Mouse (Mus musculus): ENCODE results near the gene Tmem39a. TPM values are rescaled to one million over a fixed set of nuclear protein-coding genes. Genes with fewer than 3 reads are reported as not detected.

Tmem39a gene
- total RNA-seq (2017) = 44.7 and 76.6 TPM in 2 replicates

DNA sequence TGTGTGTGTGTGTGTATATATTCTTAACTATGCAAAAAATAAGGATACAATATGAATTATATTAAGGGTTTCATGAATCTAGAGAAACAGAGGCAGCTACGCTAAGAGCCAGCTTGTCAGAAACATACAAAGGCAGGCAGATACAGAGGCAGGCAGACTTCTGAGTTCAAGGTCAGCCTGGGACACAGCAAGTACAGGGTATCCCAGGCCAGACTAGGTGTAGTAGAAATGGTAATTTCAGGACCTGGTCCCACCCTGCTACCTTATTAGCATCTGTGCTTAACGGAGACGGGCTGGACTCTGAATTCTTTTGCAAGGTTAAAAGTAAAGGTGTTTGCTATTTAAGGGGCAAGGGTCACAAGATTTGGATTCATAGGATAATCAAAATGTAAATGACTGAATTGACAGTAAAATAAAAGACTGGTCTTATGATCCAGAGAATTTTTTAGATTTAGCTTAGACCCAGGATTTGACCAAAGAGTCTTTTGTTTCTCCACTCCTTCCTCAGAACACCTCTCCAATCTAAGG is at the start of gene Tmem39a:
Gene Tmem39a, plus strand, starts transcription at position 478 of the 528 bp plus-strand sequence.
- no peak for ATAC-seq (replicated peaks in 1 of 2; ENCODE audit: insufficient read depth in 1 of 2, low FRiP score in 2 of 2, low TSS enrichment in 1 of 2, low read depth in 1 of 2, poor library complexity in 2 of 2, severe bottlenecking in 2 of 2)

DNA sequence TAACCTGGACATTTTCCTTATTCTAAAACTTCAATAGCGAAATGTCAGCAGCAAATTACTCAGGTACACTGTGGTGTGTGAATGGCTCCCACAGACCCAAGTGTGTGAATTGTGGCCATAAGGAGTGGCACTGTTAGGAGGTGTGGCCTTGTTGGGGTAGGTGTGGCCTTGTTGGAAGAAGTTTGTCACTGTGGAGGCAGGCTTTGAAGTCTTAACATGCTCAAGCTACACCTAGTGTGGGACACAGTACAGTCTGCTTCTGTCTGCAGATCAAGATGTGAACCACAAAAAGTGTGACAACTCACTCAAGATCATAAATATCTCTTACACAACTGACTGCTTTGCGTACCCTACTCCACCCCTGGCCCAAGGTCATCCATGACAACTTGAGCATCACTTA is 47.7 kb upstream of the Tmem39a start:
- no peak for ATAC-seq (replicated peaks in 1 of 2; ENCODE audit: insufficient read depth in 1 of 2, low FRiP score in 2 of 2, low TSS enrichment in 1 of 2, low read depth in 1 of 2, poor library complexity in 2 of 2, severe bottlenecking in 2 of 2)

DNA sequence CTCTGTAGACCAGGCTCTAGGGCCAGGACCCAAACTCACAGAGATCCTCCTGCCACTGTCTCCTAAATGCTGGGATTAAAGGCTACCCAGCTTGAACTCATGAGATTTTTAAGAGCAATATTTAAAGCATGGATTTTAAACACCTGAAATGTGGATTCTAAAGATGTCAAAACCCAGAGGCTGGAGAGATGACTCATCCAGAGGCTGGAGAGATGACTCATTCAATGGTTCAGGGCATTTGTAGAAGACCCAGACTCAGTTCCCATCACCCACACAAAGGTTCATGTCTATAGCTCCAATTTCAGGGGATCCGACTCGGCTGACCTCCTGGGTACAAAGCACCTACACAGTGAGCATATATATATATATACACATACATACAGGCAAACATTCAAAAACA is 39.4 kb upstream of the Tmem39a start:
- no peak for ATAC-seq (replicated peaks in 1 of 2; ENCODE audit: insufficient read depth in 1 of 2, low FRiP score in 2 of 2, low TSS enrichment in 1 of 2, low read depth in 1 of 2, poor library complexity in 2 of 2, severe bottlenecking in 2 of 2)

DNA sequence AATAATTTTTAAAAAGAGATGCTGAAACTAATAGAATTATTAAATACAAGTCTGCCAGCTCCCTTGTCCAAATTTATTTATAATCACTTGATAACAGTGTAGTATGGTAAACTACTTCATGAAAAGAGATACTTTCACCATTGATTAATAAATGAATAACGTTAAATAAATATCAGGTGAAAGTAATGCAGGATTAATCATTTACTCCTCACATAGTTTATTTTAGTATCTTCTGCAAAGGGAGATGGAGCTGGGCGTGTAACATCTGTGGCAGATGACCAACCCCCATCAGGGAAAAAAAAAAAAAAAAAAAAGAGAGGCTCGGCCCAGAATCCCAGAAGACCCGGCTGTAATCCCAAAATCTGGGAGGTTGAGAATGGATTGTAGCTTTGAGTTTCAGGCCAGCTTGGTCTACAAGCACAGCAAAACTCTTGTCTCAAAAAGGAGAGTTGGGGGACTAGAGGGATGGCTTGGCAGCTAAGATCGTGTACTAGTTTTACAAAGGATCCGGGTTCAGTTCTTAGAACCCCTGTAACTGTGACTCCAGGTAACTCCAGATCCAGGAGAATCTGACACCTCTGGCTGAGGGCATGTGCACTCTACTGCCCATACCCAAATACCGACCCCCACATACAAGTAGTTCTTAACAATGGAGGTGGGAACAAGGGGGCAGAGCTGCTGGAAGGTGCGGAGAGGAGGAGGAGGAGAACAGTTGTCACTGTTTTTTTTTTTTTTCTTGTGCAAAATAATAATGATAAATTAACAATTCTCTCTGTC is 37.1 kb upstream of the Tmem39a start:
- no peak for ATAC-seq (replicated peaks in 1 of 2; ENCODE audit: insufficient read depth in 1 of 2, low FRiP score in 2 of 2, low TSS enrichment in 1 of 2, low read depth in 1 of 2, poor library complexity in 2 of 2, severe bottlenecking in 2 of 2)

DNA sequence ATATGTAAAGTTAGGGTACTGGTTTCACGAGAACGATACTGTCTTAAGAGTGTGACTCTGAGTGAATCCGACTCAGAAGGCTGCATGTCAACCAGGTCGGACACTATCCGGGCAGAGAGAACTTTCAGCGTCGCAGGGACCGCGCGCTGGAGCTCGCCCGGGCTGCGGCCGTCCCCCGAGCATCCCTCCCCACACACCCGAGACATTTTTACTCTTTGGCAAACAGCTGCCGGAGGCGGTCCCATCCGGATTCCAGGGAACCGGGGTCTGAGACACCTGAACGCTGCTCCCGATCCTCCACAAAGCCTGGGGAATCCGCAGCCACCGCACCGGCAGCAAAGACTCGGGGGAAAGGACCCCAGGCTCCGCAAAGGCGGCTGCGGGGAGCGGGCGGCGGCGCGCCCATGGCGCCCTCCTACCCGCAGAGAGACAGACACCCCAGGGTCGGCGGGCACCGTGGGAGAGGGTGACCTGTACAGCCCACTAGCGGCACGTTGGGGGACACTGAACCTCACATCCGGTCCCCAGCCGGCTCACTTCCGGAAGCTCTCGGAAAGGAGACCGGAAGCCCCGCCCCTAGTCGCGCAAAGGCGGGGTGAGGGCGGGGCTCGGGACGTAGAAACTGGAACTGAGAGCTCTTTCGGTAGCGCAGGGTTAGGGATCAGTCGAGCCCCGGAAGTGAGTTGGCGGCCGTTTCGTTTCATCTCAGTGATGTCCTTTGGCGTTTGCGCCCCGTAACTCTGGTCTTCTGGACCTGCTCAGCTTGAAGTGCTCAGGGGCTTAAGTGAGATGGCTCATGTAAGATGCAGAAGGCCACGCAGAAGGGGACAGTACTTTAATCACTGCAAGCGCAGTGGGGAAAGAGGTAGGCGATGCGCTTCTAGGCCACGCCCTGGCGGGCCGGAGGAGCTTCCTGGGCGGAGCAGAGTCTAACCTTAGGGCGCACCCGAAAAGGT is 36.1 kb upstream of the Tmem39a start, which contains the start of gene Timmdc1:
Gene Timmdc1, minus strand, starts transcription at position 535 of the 956 bp plus-strand sequence.
- ATAC-seq (replicated peaks in 1 of 2; ENCODE audit: insufficient read depth in 1 of 2, low FRiP score in 2 of 2, low TSS enrichment in 1 of 2, low read depth in 1 of 2, poor library complexity in 2 of 2, severe bottlenecking in 2 of 2) = peak; percentile 96 to 98

DNA sequence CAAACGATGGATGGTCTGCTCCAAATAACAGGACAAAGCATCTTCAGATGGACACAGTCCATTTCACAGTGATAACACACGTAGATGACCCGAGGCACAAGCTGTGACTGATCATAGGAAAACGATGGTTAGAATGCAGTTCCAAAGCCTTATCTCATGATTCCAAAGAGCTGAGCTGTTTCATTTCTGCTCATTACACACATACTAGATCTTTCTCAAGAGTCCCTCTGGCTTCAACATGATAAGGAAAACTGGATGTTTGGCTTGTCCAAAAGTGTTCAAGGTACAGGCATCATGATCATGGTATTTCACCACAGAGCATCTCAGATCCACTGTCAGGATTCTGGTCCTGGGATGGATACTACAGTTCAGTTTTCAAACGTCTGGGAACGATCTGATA is 32.2 kb upstream of the Tmem39a start:
- no peak for ATAC-seq (replicated peaks in 1 of 2; ENCODE audit: insufficient read depth in 1 of 2, low FRiP score in 2 of 2, low TSS enrichment in 1 of 2, low read depth in 1 of 2, poor library complexity in 2 of 2, severe bottlenecking in 2 of 2)

DNA sequence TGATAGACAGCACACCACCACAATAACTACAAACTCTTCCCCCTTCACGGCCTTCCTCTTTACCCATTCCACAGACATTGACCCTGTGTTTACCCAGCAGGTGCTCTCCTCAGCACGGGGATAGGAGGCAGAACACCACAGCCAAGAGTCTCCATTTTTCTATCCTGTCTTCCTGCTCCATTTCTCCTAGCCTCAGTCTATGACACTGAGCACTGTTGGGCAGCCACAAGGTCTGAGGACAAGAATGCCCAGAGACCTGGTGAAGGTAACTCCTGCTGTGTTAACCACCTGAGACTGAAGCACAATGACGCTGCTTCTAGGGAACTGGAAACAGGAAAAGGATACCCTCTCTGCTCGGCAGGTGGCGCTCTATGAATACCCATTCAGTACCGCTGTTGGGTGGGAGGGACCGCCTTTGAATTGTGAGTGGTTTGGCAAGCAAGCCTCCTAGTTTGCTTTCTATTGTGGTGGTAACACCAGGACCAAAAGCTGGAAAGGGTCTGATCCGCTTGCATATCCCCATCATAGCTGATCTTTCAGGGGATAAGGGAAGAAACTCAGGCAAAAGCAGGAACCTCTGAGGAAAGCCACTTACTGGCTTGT is 21.9 kb upstream of the Tmem39a start:
- ATAC-seq (replicated peaks in 1 of 2; ENCODE audit: insufficient read depth in 1 of 2, low FRiP score in 2 of 2, low TSS enrichment in 1 of 2, low read depth in 1 of 2, poor library complexity in 2 of 2, severe bottlenecking in 2 of 2) = peak; percentile 80 to 97

DNA sequence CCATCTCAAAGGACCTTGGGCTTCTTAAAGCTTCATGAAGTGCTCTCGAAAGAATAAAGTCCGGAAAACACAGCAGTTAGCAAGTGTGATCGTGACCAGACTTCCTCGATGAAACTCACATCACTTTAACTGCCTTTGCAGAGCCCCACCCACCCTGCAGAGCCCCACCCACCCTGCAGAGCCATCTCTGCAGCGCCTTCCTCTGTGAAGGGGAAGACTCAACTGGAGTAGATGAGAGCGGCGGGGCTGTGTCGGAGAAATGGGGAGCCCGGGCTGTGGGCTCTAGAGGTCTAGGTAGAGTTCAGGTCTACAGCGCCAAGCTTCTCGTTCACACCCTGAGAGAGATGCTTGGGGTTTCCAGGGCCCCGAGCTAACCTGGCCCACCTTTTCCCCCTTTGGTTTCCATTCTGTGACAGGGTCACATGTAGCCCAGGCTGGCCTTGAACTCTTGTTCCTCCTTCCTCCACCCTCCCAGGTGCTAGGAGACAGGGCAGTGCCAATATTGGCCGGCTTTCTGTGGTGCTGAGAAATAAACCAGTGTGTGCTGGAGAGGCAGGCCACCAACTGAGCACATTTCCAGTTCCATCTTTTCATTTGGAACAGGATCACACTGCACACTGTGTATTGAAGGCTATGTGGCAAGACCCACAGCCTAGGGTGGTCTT is 19.6 kb upstream of the Tmem39a start:
- no peak for ATAC-seq (replicated peaks in 1 of 2; ENCODE audit: insufficient read depth in 1 of 2, low FRiP score in 2 of 2, low TSS enrichment in 1 of 2, low read depth in 1 of 2, poor library complexity in 2 of 2, severe bottlenecking in 2 of 2)

DNA sequence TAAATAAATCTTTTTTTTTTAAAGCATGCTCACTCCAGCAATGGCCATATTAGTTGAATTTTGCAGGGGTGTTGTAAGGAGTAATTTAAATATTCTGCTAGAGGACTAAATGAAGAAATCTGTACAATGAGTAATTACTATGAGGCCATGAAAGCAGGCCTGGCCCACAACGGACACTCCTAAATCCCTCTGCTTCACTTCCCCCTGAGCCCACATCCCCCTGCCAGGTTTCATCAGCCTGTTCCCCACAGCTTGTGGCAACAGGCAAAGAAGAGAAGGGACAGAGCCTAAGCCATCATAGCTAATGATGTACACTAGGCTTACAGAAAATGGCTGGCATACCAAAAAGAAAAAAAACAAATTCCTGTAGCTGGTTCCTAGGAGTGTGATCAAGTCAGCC is 10.5 kb upstream of the Tmem39a start:
- no peak for ATAC-seq (replicated peaks in 1 of 2; ENCODE audit: insufficient read depth in 1 of 2, low FRiP score in 2 of 2, low TSS enrichment in 1 of 2, low read depth in 1 of 2, poor library complexity in 2 of 2, severe bottlenecking in 2 of 2)

DNA sequence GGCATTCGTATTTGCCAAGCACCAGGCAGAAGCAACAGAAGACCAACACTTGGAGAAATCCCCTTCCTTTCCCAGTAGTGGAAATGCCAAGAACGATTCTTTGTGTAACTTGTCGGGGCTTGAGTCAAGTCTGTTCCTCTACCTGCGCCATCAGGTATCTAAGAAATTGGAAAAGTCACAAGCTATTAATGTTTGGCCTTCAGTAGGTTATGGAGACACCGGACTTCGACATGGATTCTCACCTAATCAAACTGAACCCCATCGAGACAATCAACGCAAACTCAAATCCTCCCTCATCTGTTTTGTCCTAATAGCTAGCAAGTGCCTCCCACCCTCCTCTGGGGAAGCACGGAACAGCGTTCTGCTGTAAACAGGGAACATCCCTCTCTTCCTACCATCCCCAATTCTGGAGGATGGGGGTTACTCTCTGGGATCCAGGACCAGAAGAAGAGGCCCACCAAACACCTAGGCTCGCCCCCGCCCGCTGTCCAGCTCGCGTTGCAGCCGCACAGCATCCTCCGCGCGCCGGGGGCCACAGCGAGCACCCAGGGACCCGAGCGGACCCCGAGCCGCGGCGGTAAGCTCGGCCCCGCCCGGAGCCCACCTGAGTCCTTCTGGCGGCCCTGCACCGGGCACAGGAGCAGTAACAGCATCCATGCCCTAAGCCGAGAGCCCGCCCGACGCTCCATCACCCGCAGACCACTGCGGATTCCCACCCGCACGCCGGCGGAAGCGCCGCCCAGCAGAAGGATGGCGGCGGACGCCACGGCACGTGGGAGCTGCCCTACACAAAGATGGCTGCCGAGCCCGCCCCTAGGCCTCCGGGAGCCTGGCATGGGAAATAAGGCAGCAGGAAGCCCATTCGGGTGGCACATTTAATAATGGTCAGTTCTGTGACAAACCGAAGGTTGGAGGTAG is 8.8 kb upstream of the Tmem39a start, which contains the start of gene Poglut1:
Gene Poglut1, minus strand, starts transcription at position 780 of the 918 bp plus-strand sequence.
- ATAC-seq (replicated peaks in 1 of 2; ENCODE audit: insufficient read depth in 1 of 2, low FRiP score in 2 of 2, low TSS enrichment in 1 of 2, low read depth in 1 of 2, poor library complexity in 2 of 2, severe bottlenecking in 2 of 2) = peak; percentile 89 to 93

DNA sequence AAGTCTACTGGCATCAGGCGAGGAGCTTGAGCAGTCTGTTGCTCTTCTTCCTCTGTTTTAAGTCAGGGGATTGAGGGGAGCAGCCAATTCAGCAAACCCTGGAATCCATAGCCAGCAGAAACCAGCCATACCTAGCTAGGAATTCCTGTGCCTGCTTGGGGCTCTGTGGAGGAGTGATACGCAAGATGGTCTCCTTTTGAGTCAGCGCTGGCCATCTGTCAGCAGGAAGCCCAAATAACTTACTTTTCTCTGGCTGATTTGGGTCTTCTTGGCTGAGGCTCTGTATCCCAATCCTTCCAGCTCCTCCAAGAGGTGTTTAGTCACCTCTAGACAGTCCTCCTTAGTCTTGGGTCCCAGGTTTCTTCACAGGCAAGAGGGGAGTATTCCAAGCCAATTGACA is 2.5 kb upstream of the Tmem39a start:
- no peak for ATAC-seq (replicated peaks in 1 of 2; ENCODE audit: insufficient read depth in 1 of 2, low FRiP score in 2 of 2, low TSS enrichment in 1 of 2, low read depth in 1 of 2, poor library complexity in 2 of 2, severe bottlenecking in 2 of 2)

DNA sequence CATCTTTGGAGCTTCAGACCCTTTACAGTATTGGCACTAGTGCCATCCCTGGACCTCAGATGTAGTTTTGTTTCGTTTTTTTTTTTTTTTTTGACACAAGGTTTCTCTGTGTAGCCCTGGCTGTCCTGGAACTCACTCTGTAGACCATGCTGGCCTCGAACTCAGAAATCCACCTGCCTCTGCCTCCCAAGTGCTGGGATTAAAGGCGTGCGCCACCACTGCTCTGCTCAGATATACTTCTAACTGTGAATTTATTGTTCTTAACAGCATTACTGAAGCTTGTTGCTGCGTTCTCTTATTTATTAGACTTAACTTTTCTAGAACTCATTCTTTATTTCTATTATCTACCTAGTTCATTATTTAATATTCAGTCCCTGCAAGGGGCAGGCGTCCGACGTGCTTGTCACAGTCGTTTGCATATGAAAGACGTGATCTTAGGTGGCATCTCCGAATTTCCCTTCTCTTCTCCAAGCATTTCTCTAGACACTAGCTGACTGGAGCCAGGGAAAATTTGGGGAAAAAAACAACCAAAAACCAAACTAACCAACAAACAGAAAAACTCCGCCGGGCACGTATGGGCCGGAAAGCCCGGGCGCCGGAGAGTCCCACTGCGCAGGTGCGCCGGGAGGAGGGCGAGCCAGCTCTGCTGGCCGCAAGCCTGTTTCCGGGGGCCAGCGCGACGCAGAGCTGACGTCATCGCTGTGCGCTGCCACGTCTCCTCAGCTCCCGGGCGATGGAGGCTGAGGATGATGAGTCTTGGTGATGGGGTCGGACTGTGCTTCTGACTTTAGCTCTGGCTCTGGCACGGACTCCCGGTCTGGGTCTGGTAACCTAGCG is 3.9 kb downstream of the Tmem39a start:
- peak; percentile 98 for ATAC-seq (replicated peaks in 1 of 2; ENCODE audit: insufficient read depth in 1 of 2, low FRiP score in 2 of 2, low TSS enrichment in 1 of 2, low read depth in 1 of 2, poor library complexity in 2 of 2, severe bottlenecking in 2 of 2)

DNA sequence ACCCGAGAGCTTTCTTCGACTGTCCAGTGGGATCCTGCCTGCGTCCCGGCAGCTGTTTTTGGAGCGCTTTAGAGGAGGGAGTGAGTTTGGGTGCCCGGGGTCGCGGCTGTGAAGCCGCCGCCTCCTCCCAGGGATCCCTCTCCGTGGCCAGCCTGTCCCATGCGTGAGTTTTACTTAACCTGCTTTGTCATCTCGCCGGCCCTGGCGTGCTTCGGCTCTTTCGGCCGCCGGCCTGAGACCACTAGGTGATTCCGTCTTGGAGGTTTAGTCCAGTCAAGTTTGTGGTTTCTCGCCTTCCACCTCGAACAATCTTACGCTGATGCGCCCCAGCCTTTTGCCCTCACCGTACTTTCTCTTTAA is 4.5 kb downstream of the Tmem39a start:
- peak; percentile 50 to 52 for ATAC-seq (replicated peaks in 1 of 2; ENCODE audit: insufficient read depth in 1 of 2, low FRiP score in 2 of 2, low TSS enrichment in 1 of 2, low read depth in 1 of 2, poor library complexity in 2 of 2, severe bottlenecking in 2 of 2)

DNA sequence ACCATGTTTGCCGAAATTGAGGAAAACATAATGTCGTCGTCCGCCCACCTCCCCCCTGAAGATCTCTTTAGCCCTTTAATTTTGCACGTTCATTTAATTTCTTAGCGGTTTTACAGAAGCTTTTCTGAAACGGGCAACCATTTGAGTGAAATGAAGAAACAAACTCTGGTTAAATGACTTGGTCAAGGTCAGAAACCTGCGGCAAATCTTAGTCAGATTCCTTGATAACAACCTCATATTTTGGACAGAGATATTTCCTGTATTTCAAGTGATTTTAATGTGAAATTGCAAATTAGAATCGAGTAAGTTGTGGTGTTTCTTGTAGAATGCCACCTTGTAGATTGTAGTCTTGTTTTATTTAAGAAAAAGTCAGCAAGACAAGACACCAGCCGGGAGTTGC is 5.0 kb downstream of the Tmem39a start:
- no peak for ATAC-seq (replicated peaks in 1 of 2; ENCODE audit: insufficient read depth in 1 of 2, low FRiP score in 2 of 2, low TSS enrichment in 1 of 2, low read depth in 1 of 2, poor library complexity in 2 of 2, severe bottlenecking in 2 of 2)

DNA sequence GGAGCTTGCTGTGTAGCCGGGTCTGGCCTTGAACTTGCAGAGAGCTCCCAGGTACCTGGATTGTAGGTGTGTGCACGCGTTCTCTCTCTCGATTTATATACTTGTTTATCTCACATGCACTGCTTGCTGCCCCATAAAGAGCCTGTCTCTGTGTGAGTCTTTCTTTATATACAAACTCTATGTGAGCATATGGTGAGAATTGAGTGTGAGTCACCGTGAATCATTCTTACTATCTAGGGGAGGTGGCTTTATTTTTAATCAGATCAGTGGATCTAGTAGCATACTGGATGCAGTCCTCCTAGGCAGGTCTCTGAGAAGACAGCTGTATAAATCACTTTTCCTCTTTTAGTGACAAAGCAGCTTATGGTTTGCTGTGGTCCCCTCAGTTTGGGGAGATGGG is 9.7 kb downstream of the Tmem39a start:
- ATAC-seq (replicated peaks in 1 of 2; ENCODE audit: insufficient read depth in 1 of 2, low FRiP score in 2 of 2, low TSS enrichment in 1 of 2, low read depth in 1 of 2, poor library complexity in 2 of 2, severe bottlenecking in 2 of 2) = no peak

All from hematopoietic stem cell, adult 5-6 weeks (primary cell).